9 mouse cellular contexts compared by ENCODE assay signal in genomic region chr17:58959905-58960304, GRCm38 (mm10). TPM values are rescaled to one million over a fixed set of nuclear protein-coding genes. Genes with fewer than 3 reads are reported as not detected.
DNase-seq lines count a peak whose midpoint lies in the region; ATAC-seq and TF ChIP-seq lines count a peak whose summit lies in the region.
"Had no signal": no experiment of that assay in that cellular context is flagged by ENCODE, and none has a peak within 500 bp of the region (broad histone marks: within the 10 kb centered on the region; RNA-seq: fewer than 3 reads in every experiment).

No protein-coding gene starts in this region.

- no peak for ATAC-seq in lung, embryonic 14.5 days (ENCODE audit: insufficient read depth)
- no peak for ATAC-seq in lung, postnatal 0 days

- no peaks in the 10 kb centered on the region for H3K9me3 ChIP-seq in lung, embryonic 14.5 days (ENCODE audit: low read depth, low read length)
- H3K9me3 ChIP-seq in lung, postnatal 0 days (ENCODE audit: low read length), result no peaks in the 10 kb centered on the region

- no peak overlapping the region for H3K27ac ChIP-seq in lung, embryonic 14.5 days (ENCODE audit: low read depth)
- no peak overlapping the region for H3K27ac ChIP-seq in lung, postnatal 0 days (ENCODE audit: low read length)
- no peak overlapping the region for H3K27ac ChIP-seq in bone marrow, adult 2 months (ENCODE audit: control insufficient read depth, insufficient read depth, low read depth, low read length, poor library complexity)
- H3K27ac ChIP-seq: macrophage had no signal

- H3K27me3 ChIP-seq in lung, embryonic 14.5 days (ENCODE audit: insufficient read depth, low read length), result no peaks in the 10 kb centered on the region
- H3K27me3 ChIP-seq in lung, postnatal 0 days (replicated peaks; ENCODE audit: insufficient read depth, low read length), result no peaks in the 10 kb centered on the region

- no peaks in the 10 kb centered on the region for H3K4me1 ChIP-seq in lung, embryonic 14.5 days (ENCODE audit: insufficient read depth)
- H3K4me1 ChIP-seq in lung, postnatal 0 days (ENCODE audit: insufficient read depth, low read depth, low read length), result no peaks in the 10 kb centered on the region
- no peaks in the 10 kb centered on the region for H3K4me1 ChIP-seq in bone marrow, adult 2 months (ENCODE audit: control insufficient read depth, insufficient read depth, low read length)

- 0 out of 2 replicates have a peak, but pooled peaks have one; percentile 15 for TF ChIP-seq CTCF in lung, embryonic 14.5 days (IDR thresholded peaks at IDR 0.05; ENCODE audit: low read depth)
- no peak; the same call in 1 of the 2 replicates for TF ChIP-seq CTCF in lung, postnatal 0 days (IDR thresholded peaks at IDR 0.05)
- peak; percentile 41; the same call in 1 of the 2 replicates for TF ChIP-seq CTCF in bone marrow, adult 2 months (IDR thresholded peaks at IDR 0.05; ENCODE audit: control insufficient read depth, insufficient read depth, low read length)

- peak; percentile 21 for DNase-seq in lung, embryonic 14.5 days
- DNase-seq in lung, postnatal 0 days (ENCODE audit: low spot score), result no peak
- DNase-seq in NIH3T3 (ENCODE audit: low read depth) (peak; percentile 62), liver (peak; percentile 49)
- DNase-seq in kidney, adult 18-20 months, result peak; percentile 42
- DNase-seq in thymus, postnatal 4 days, result peak; percentile 19
- DNase-seq in cerebellum, adult 9-10 months, result no peak

- WGBS in lung, embryonic 14.5 days, result 30% methylated on average over 3 of the region's 3 CpGs
- WGBS in lung, postnatal 0 days, result 18% methylated on average over 3 of the region's 3 CpGs
- 23% methylated on average over 3 of the region's 3 CpGs for WGBS in bone marrow, adult 2 months

- H3K9ac ChIP-seq in lung, embryonic 14.5 days, result no peak overlapping the region
- no peak overlapping the region for H3K9ac ChIP-seq in lung, postnatal 0 days (replicated peaks; ENCODE audit: low read depth)

- TF ChIP-seq EP300 in lung, postnatal 0 days (IDR thresholded peaks at IDR 0.05), result no peak

- H3K4me2 ChIP-seq in lung, embryonic 14.5 days, result no peak overlapping the region
- H3K4me2 ChIP-seq in lung, postnatal 0 days (replicated peaks; ENCODE audit: low read depth, low read length), result no peak overlapping the region

- TF ChIP-seq POLR2A in bone marrow, adult 2 months (IDR thresholded peaks at IDR 0.05; ENCODE audit: borderline replicate concordance, control insufficient read depth, low read depth, low read length), result no peak

- no peak overlapping the region for H3K4me3 ChIP-seq in lung, embryonic 14.5 days (ENCODE audit: low read depth, low read length)
- H3K4me3 ChIP-seq in lung, postnatal 0 days (ENCODE audit: low read depth, low read length), result no peak overlapping the region
- H3K4me3 ChIP-seq in bone marrow, adult 2 months (replicated peaks; ENCODE audit: control insufficient read depth, low read depth, low read length), result no peak overlapping the region

- H3K36me3 ChIP-seq in lung, embryonic 14.5 days (ENCODE audit: insufficient read depth), result no peaks in the 10 kb centered on the region
- H3K36me3 ChIP-seq in lung, postnatal 0 days (ENCODE audit: insufficient read depth, low read length), result no peaks in the 10 kb centered on the region

RNA-seq across cellular contexts. Expression of gene Pdzph1, which starts 31.3 kb away (rescaled TPM):
- polyA plus RNA-seq in lung, embryonic 14.5 days (2014; fragmentation: Nextera tagmentation; extraction: Ambion mirVana), result not detected in 2 replicates
- not detected in 2 replicates for polyA plus RNA-seq in lung, postnatal 0 days (2015; fragmentation: Nextera tagmentation; extraction: Ambion mirVana)
- not detected in 2 replicates for polyA plus RNA-seq in bone marrow, adult 2 months (2011; ENCODE audit: insufficient read depth, insufficient read length, low replicate concordance, missing spikeins)
- polyA plus RNA-seq: macrophage had no signal

RNA-seq across cellular contexts. Expression of gene Nudt12, which starts 53.3 kb away (rescaled TPM):
- polyA plus RNA-seq in lung, embryonic 14.5 days (2014; fragmentation: Nextera tagmentation; extraction: Ambion mirVana), result 3.4 and 4.4 TPM in 2 replicates
- 2.0 and 2.3 TPM in 2 replicates for polyA plus RNA-seq in lung, postnatal 0 days (2015; fragmentation: Nextera tagmentation; extraction: Ambion mirVana)
- 1.1 and 2.5 TPM in 2 replicates for polyA plus RNA-seq in bone marrow, adult 2 months (2011; ENCODE audit: insufficient read depth, insufficient read length, low replicate concordance, missing spikeins)

Comparison
In these comparisons a context has a peak if more than half of its experiments do, and no peak if none do; other contexts are left out.
1. DNase-seq: peak in lung, embryonic 14.5 days (single experiment), NIH3T3 (single experiment), kidney, adult 18-20 months (single experiment), liver (single experiment) and thymus, postnatal 4 days (single experiment); none in lung, postnatal 0 days (single experiment) and cerebellum, adult 9-10 months (single experiment).